Mouse (Mus musculus): Measurements from ENCODE around the gene Mrpl37. TPM values are rescaled to one million over a fixed set of nuclear protein-coding genes. Genes with fewer than 3 reads are reported as not detected.

Gene Mrpl37
- polyA plus RNA-seq, 1 experiment from 2014 or later, result 122 TPM

DNA sequence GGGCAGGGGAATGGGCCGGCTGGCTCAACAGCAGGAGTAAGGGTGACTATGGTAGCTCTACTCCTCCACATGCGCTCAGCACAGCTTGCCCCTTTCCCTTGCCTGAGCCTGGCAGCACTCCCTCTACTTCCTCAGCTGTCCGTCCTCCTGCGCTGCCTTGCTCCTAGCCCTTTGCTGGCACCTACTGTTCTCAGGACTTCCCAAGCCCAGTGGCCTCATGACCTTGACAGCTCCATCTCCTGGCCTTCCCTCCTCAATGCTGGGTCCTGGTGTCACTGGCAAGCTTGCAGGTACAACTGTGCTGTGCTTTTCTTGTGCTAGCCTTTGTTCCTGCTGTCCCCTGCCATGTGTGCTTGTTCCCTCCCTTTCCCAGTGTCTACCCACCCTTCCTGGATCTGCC lies 16.5 kb upstream of the Mrpl37 start:
- ATAC-seq (replicated peaks; ENCODE audit: insufficient number of reproducible peaks, low FRiP score, low TSS enrichment, low read depth), result no peak
- H3K4me1 ChIP-seq (ENCODE audit: control insufficient read depth, insufficient read depth, low read length), result peaks cover 4% of the 10 kb centered on the region
- H3K4me3 ChIP-seq (ENCODE audit: low read depth, low read length), result no peak overlapping the region
- H3K27ac ChIP-seq (replicated peaks; ENCODE audit: low read depth, low read length), result no peak overlapping the region
- WGBS, result 90% methylated on average over 4 of the region's 4 CpGs
- no peaks in the 10 kb centered on the region for H3K9me3 ChIP-seq (replicated peaks; ENCODE audit: control insufficient read depth, low read length)
- no peaks in the 10 kb centered on the region for H3K27me3 ChIP-seq (ENCODE audit: control insufficient read depth, insufficient read depth, low read length)
- DNase-seq (ENCODE audit: low spot score), result no peak
- no peaks in the 10 kb centered on the region for H3K36me3 ChIP-seq (replicated peaks; ENCODE audit: control insufficient read depth, insufficient read depth, low read depth, low read length)
- H3K4me2 ChIP-seq (ENCODE audit: low read depth, low read length), result no peak overlapping the region
- no peak overlapping the region for H3K9ac ChIP-seq (replicated peaks; ENCODE audit: low read length)

DNA sequence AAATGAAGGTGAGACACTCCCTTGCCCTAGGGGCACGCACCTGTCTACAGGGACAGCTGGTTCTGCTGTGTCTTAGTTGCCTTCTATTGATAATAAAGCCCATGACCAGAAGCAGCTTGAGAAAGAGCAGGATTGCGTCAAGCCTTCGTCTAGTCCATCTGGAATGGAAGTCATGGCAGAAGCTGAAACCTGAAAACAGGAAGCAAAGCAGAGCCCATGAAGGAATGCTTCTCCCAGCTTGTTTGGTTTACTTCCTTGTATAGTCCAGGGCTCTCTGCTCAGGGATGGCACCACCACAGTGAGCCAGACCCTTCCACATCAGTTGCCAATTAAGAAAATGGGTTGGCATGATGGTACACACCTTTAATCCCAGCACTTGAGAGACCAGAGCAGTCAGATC lies 15.5 kb upstream of the Mrpl37 start:
- Histone ChIP-seq H3K36me3 (replicated peaks; ENCODE audit: control insufficient read depth, insufficient read depth, low read depth, low read length) (no peaks in the 10 kb centered on the region), H3K9ac (replicated peaks; ENCODE audit: low read length) (no peak overlapping the region), H3K27me3 (ENCODE audit: control insufficient read depth, insufficient read depth, low read length) (no peaks in the 10 kb centered on the region), H3K4me3 (ENCODE audit: low read depth, low read length) (no peak overlapping the region), H3K4me2 (ENCODE audit: low read depth, low read length) (no peak overlapping the region), H3K4me1 (ENCODE audit: control insufficient read depth, insufficient read depth, low read length) (peaks cover 4% of the 10 kb centered on the region), H3K9me3 (replicated peaks; ENCODE audit: control insufficient read depth, low read length) (no peaks in the 10 kb centered on the region), H3K27ac (replicated peaks; ENCODE audit: low read depth, low read length) (no peak overlapping the region)
- ATAC-seq (replicated peaks; ENCODE audit: insufficient number of reproducible peaks, low FRiP score, low TSS enrichment, low read depth) (no peak), DNase-seq (ENCODE audit: low spot score) (no peak)
- WGBS, result 88% methylated on average over 3 of the region's 3 CpGs

DNA sequence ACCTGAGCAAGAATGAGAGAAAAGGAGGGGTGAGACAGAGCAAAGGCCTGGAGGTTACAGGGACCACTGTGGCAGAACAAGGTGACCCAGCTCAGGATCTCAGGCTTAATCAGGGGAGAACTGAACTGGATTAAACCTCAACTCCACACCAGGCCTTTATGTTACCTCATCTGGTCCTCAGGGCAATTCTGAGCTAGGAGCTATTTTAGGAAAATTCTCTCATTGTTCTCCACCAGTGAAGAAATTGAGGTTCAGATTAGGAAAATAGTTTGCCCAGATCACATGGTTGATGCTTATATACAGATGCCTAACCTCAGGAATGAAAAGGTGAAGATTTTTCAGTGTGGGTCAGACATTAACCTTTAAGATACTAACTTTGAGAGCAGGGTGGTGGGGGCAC lies 13.0 kb upstream of the Mrpl37 start:
- H3K27me3 ChIP-seq (ENCODE audit: control insufficient read depth, insufficient read depth, low read length), result no peaks in the 10 kb centered on the region
- no peak overlapping the region for H3K9ac ChIP-seq (replicated peaks; ENCODE audit: low read length)
- no peak for DNase-seq (ENCODE audit: low spot score)
- peaks cover 4% of the 10 kb centered on the region for H3K4me1 ChIP-seq (ENCODE audit: control insufficient read depth, insufficient read depth, low read length)
- H3K4me2 ChIP-seq (ENCODE audit: low read depth, low read length), result no peak overlapping the region
- no peaks in the 10 kb centered on the region for H3K9me3 ChIP-seq (replicated peaks; ENCODE audit: control insufficient read depth, low read length)
- H3K36me3 ChIP-seq (replicated peaks; ENCODE audit: control insufficient read depth, insufficient read depth, low read depth, low read length), result no peaks in the 10 kb centered on the region
- no peak for ATAC-seq (replicated peaks; ENCODE audit: insufficient number of reproducible peaks, low FRiP score, low TSS enrichment, low read depth)
- no peak overlapping the region for H3K27ac ChIP-seq (replicated peaks; ENCODE audit: low read depth, low read length)
- H3K4me3 ChIP-seq (ENCODE audit: low read depth, low read length), result no peak overlapping the region

DNA sequence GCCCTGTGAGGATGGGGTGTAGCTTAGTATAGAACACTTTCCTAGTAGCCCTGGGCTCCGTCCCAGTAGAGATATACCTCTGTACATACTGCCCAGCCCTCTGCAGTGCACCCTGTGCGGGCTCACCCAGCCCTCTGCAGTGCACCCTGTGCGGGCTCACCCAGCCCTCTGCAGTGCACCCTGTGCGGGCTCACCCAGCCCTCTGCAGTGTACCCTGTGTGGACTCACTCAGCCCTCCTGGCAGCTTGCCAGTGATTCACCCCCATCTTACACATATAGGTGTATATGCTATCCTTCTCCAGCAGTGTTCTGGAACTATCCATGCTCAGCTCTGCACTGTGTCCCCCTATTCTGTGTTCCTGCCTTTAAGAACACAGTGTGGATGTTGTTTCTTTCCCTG lies 12.2 kb upstream of the Mrpl37 start:
- Histone ChIP-seq H3K27ac (replicated peaks; ENCODE audit: low read depth, low read length) (no peak overlapping the region), H3K36me3 (replicated peaks; ENCODE audit: control insufficient read depth, insufficient read depth, low read depth, low read length) (no peaks in the 10 kb centered on the region), H3K9ac (replicated peaks; ENCODE audit: low read length) (no peak overlapping the region), H3K27me3 (ENCODE audit: control insufficient read depth, insufficient read depth, low read length) (no peaks in the 10 kb centered on the region), H3K9me3 (replicated peaks; ENCODE audit: control insufficient read depth, low read length) (no peaks in the 10 kb centered on the region), H3K4me3 (ENCODE audit: low read depth, low read length) (no peak overlapping the region), H3K4me1 (ENCODE audit: control insufficient read depth, insufficient read depth, low read length) (no peaks in the 10 kb centered on the region), H3K4me2 (ENCODE audit: low read depth, low read length) (no peak overlapping the region)
- ATAC-seq (replicated peaks; ENCODE audit: insufficient number of reproducible peaks, low FRiP score, low TSS enrichment, low read depth) (0 out of 2 replicates have a peak, but pooled peaks have one; percentile 16), DNase-seq (ENCODE audit: low spot score) (no peak)
- 82% methylated on average over 4 of the region's 4 CpGs for WGBS

DNA sequence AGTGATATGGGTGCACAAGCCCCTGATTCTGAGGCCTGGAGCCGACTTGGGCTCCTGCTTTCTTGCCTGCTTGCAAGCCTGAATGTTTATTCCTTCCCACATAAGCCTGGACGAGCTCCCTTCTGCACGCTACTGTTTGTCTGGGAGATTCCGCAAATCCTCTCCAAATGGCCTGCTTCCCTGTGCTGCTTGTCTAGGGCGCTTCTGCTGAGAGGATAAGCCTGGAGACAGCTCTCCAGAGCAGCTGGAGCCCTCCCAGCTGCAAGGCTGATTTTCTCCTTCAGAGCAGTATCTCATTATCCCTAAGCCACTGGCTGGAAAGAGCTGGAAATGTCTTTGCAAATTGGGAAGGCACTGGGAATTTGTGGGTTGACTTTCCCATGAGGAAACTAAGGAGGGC lies 8.8 kb upstream of the Mrpl37 start:
- Histone ChIP-seq H3K9ac (replicated peaks; ENCODE audit: low read length) (no peak overlapping the region), H3K4me1 (ENCODE audit: control insufficient read depth, insufficient read depth, low read length) (no peaks in the 10 kb centered on the region), H3K4me2 (ENCODE audit: low read depth, low read length) (no peak overlapping the region), H3K9me3 (replicated peaks; ENCODE audit: control insufficient read depth, low read length) (no peaks in the 10 kb centered on the region), H3K36me3 (replicated peaks; ENCODE audit: control insufficient read depth, insufficient read depth, low read depth, low read length) (no peaks in the 10 kb centered on the region), H3K4me3 (ENCODE audit: low read depth, low read length) (no peak overlapping the region), H3K27ac (replicated peaks; ENCODE audit: low read depth, low read length) (no peak overlapping the region), H3K27me3 (ENCODE audit: control insufficient read depth, insufficient read depth, low read length) (no peaks in the 10 kb centered on the region)
- WGBS, result 67% methylated on average over 5 of the region's 5 CpGs
- no peak for DNase-seq (ENCODE audit: low spot score)
- ATAC-seq (replicated peaks; ENCODE audit: insufficient number of reproducible peaks, low FRiP score, low TSS enrichment, low read depth), result no peak

DNA sequence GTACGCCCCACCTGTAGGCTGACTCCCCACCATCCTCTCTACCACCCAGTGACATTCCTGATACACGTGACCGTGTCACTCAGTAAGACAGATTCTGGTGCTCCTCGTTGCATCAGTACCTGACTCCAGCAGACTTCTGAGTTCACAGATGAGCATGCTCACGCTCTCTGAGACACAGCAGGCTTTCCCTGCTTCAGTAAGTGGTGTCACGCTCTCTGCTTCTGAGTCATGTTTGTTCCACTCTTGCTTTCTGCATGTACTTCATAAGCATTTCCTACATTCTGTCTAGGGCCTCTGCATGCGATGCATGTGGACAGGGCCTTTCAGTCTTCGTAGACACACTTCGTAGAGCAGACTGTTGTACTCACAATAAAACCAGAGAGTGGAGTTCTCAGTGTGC lies 5.7 kb upstream of the Mrpl37 start:
- ATAC-seq (replicated peaks; ENCODE audit: insufficient number of reproducible peaks, low FRiP score, low TSS enrichment, low read depth), result no peak
- no peaks in the 10 kb centered on the region for H3K4me1 ChIP-seq (ENCODE audit: control insufficient read depth, insufficient read depth, low read length)
- 86% methylated on average over 9 of the region's 9 CpGs for whole genome bisulfite sequencing

DNA sequence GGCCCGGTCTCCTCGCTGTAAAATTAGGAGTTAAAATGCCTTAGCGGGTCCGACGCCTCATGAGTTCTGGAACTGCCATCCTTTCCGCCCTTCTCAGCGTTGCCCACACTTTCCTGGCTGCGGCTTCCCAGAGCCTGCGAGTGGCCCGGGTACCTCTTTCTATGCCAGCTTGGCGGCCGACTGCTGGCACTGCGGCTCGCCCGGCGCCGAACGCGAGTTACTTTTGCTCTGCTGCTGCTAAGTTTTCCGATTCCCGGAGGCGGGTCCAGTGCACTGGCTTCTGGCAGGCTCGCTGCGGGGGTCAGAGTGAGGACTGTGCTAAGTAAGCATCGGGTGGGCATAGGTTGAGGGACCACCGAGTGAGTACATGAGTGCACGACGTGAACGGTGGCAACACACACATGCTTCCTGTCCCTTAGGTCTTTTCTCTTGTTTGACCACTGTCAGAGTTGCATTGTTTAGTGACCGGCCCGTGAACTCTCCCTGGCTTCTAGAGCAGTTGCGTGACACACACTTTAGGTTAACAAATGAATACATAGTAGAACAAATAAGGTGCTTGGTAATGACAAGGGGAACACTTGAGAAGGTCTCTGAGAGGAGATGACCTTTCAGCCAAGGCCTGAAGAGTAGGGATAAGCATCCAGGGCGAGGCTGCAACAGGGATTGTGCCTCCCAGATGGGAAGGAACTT lies 628 bp upstream of the Mrpl37 start:
- Histone ChIP-seq H3K27ac (replicated peaks; ENCODE audit: low read depth, low read length) (no peak overlapping the region), H3K4me2 (ENCODE audit: low read depth, low read length) (peak overlapping the region; percentile 94), H3K4me1 (ENCODE audit: control insufficient read depth, insufficient read depth, low read length) (peaks cover 2% of the 10 kb centered on the region), H3K27me3 (ENCODE audit: control insufficient read depth, insufficient read depth, low read length) (no peaks in the 10 kb centered on the region), H3K9ac (replicated peaks; ENCODE audit: low read length) (peak overlapping the region; percentile 62), H3K36me3 (replicated peaks; ENCODE audit: control insufficient read depth, insufficient read depth, low read depth, low read length) (no peaks in the 10 kb centered on the region; the same call in 1 of the 2 replicates), H3K9me3 (replicated peaks; ENCODE audit: control insufficient read depth, low read length) (no peaks in the 10 kb centered on the region), H3K4me3 (ENCODE audit: low read depth, low read length) (peak overlapping the region; percentile 86)
- peak; percentile 38 for DNase-seq (ENCODE audit: low spot score)
- ATAC-seq (replicated peaks; ENCODE audit: insufficient number of reproducible peaks, low FRiP score, low TSS enrichment, low read depth), result 0 out of 2 replicates have a peak, but pooled peaks have one; percentile 40
- 5% methylated on average over 33 of the region's 33 CpGs for WGBS

More for the DNA sequence above, 5.7 kb upstream of the Mrpl37 start:
- Histone ChIP-seq H3K9ac (replicated peaks; ENCODE audit: low read length) (no peak overlapping the region), H3K4me2 (ENCODE audit: low read depth, low read length) (no peak overlapping the region), H3K27me3 (ENCODE audit: control insufficient read depth, insufficient read depth, low read length) (no peaks in the 10 kb centered on the region), H3K27ac (replicated peaks; ENCODE audit: low read depth, low read length) (no peak overlapping the region), H3K9me3 (replicated peaks; ENCODE audit: control insufficient read depth, low read length) (no peaks in the 10 kb centered on the region), H3K4me3 (ENCODE audit: low read depth, low read length) (no peak overlapping the region), H3K36me3 (replicated peaks; ENCODE audit: control insufficient read depth, insufficient read depth, low read depth, low read length) (no peaks in the 10 kb centered on the region)
- DNase-seq (ENCODE audit: low spot score), result no peak

DNA sequence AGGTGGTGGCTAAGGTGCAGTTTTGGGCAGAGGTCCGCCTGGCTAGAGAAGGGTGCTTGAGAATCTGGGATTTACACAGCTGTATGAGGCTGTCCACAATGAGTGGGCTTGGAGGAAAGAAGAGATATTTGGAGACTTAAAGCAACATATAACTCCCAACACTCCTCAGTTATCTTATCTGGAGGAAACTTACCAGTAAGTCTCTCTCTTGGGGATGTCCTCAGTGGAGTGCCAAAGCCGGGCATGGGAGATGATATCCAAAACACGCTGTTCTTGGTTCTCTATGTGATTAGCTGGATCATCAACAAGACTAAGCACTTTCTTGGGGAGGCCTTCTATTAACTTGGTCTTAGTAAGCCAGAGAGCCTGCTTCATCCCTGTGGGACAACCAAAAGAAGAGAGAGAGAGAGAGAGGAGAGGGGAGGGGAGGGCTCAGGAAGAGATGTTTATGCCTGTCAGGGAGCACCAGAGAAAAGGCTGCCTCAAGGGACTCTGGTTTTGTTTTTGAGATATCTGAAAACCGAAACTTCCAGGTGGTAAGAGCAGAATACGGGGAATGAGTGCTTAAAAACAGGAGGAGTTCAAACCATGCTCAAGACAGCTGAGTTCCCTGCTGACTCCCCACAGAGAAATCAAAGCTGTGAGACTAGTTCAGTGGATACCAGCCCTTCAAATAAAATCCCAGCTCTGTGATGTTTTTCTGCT lies 2.1 kb downstream of the Mrpl37 start:
- Histone ChIP-seq H3K27ac (replicated peaks; ENCODE audit: low read depth, low read length) (no peak overlapping the region), H3K36me3 (replicated peaks; ENCODE audit: control insufficient read depth, insufficient read depth, low read depth, low read length) (peaks cover 3% of the 10 kb centered on the region; the same call in 1 of the 2 replicates), H3K27me3 (ENCODE audit: control insufficient read depth, insufficient read depth, low read length) (no peaks in the 10 kb centered on the region), H3K9me3 (replicated peaks; ENCODE audit: control insufficient read depth, low read length) (no peaks in the 10 kb centered on the region), H3K9ac (replicated peaks; ENCODE audit: low read length) (no peak overlapping the region), H3K4me1 (ENCODE audit: control insufficient read depth, insufficient read depth, low read length) (peaks cover 2% of the 10 kb centered on the region), H3K4me2 (ENCODE audit: low read depth, low read length) (no peak overlapping the region), H3K4me3 (ENCODE audit: low read depth, low read length) (no peak overlapping the region)
- 88% methylated on average over 5 of the region's 5 CpGs for WGBS
- ATAC-seq (replicated peaks; ENCODE audit: insufficient number of reproducible peaks, low FRiP score, low TSS enrichment, low read depth) (no peak), DNase-seq (ENCODE audit: low spot score) (no peak)

Data from embryonic facial prominence, embryonic 11.5 days (tissue).